Mouse (Mus musculus) embryonic facial prominence, embryonic 13.5 days (tissue): Measurements from ENCODE around the gene Ceacam15. TPM values are rescaled to one million over a fixed set of nuclear protein-coding genes. Genes with fewer than 3 reads are reported as not detected.

Source experiments
- ATAC-seq: fragments of 200-750 bp; cut with Nextera tagmentation; 2 replicates; pipeline ENCODE4 v1.8.0; 2017; ENCODE audit warnings: low read depth; ENCODE audit not compliant: insufficient number of reproducible peaks, insufficient read depth, low FRiP score, low TSS enrichment
- H3K27ac ChIP-seq: fragments of 300-500 bp; sonication (generic); 2 replicates; pipeline ENCODE4 v1.5.1; 2015; ENCODE audit warnings: moderate library complexity, mild to moderate bottlenecking, inconsistent platforms
- H3K27me3 ChIP-seq: fragments of 300-500 bp; sonication (generic); 2 replicates; pipeline ENCODE4 v1.6.1; 2015; ENCODE audit warnings: mild to moderate bottlenecking, inconsistent platforms
- H3K36me3 ChIP-seq: fragments of 300-500 bp; sonication (generic); 2 replicates; pipeline ENCODE4 v1.6.1; 2015; ENCODE audit warnings: mild to moderate bottlenecking, inconsistent platforms
- H3K4me1 ChIP-seq: fragments of 300-500 bp; sonication (generic); 2 replicates; pipeline ENCODE4 v1.6.1; 2015; ENCODE audit warnings: inconsistent platforms
- H3K4me2 ChIP-seq: fragments of 300-500 bp; sonication (generic); 2 replicates; pipeline ENCODE4 v1.6.1; 2015; ENCODE audit warnings: moderate library complexity, mild to moderate bottlenecking, inconsistent platforms
- H3K4me3 ChIP-seq: fragments of 300-500 bp; sonication (generic); 2 replicates; pipeline ENCODE4 v1.5.1; 2015; ENCODE audit warnings: mild to moderate bottlenecking, inconsistent platforms
- H3K9ac ChIP-seq: fragments of 300-500 bp; sonication (generic); 2 replicates; pipeline ENCODE4 v1.6.1; 2015; ENCODE audit warnings: mild to moderate bottlenecking, inconsistent platforms
- H3K9me3 ChIP-seq: fragments of 300-500 bp; sonication (generic); 2 replicates; pipeline ENCODE4 v1.6.1; 2016; ENCODE audit warnings: inconsistent platforms
- WGBS: fragments of 180-500 bp; shearing (Covaris S2); methylation state at CpG from one replicate; pipeline ENCODE4 v1.1.7; 2015; ENCODE audit warnings: mixed read lengths; 5-methylcytosine and 5-hydroxymethylcytosine counted together
- polyA plus RNA-seq: library from polyadenylated mRNA; unstranded; fragments of >200 nt; fragmentation: Nextera tagmentation; extraction: Ambion mirVana; gene quantifications from 2 replicates; pipeline ENCODE4 v1.2.1, GENCODE M21; 2015

Ceacam15 gene
- polyA plus RNA-seq, 1 experiment from 2014 or later: not detected

GRCm38 (mm10) chr7:16628096-16628771 is 47.3 kb downstream of the Ceacam15 start:
- H3K4me3 ChIP-seq: no peak overlapping the region
- ATAC-seq: peak; percentile 76
- no peaks in the 10 kb centered on the region for H3K4me1 ChIP-seq
- H3K27me3 ChIP-seq: no peaks in the 10 kb centered on the region
- H3K36me3 ChIP-seq: no peaks in the 10 kb centered on the region
- H3K9me3 ChIP-seq: no peaks in the 10 kb centered on the region
- no peak overlapping the region for H3K27ac ChIP-seq
- H3K4me2 ChIP-seq: no peak overlapping the region
- H3K9ac ChIP-seq: no peak overlapping the region
- WGBS: 33% methylated on average over 12 of the region's 12 CpGs

- no peaks in the 10 kb centered on the region for H3K27me3 ChIP-seq
- H3K9me3 ChIP-seq: no peaks in the 10 kb centered on the region
- no peak overlapping the region for H3K9ac ChIP-seq
- no peaks in the 10 kb centered on the region for H3K36me3 ChIP-seq
- ATAC-seq: no peak
- H3K4me3 ChIP-seq: no peak overlapping the region
- no peak overlapping the region for H3K4me2 ChIP-seq
- peaks cover 3% of the 10 kb centered on the region; the same call in 1 of the 2 replicates for H3K4me1 ChIP-seq
- H3K27ac ChIP-seq: no peak overlapping the region
Measured at GRCm38 (mm10) chr7:16623687-16624086, 51.8 kb downstream of the Ceacam15 start.

- H3K9me3 ChIP-seq: no peaks in the 10 kb centered on the region
- peaks cover 9% of the 10 kb centered on the region; the same call in 1 of the 2 replicates for H3K4me1 ChIP-seq
- no peak overlapping the region for H3K4me2 ChIP-seq
- H3K27me3 ChIP-seq: no peaks in the 10 kb centered on the region
- H3K27ac ChIP-seq: no peak overlapping the region
- no peaks in the 10 kb centered on the region for H3K36me3 ChIP-seq
- H3K4me3 ChIP-seq: no peak overlapping the region
- H3K9ac ChIP-seq: no peak overlapping the region
- ATAC-seq: no peak
- WGBS: 43% methylated on average over 4 of the region's 4 CpGs
Measured at GRCm38 (mm10) chr7:16623131-16623530, 52.4 kb downstream of the Ceacam15 start.

Other genes starting within 250 kb of the Ceacam15 start
- gene Tmem160, start 222.9 kb downstream of the Ceacam15 start, polyA plus RNA-seq: 46.6 and 52.1 TPM in 2 replicates
- gene Npas1, start 198.0 kb downstream of the Ceacam15 start, polyA plus RNA-seq: 0.42 and 0.61 TPM in 2 replicates
- gene Arhgap35, start 60.7 kb downstream of the Ceacam15 start, polyA plus RNA-seq: 23.6 and 24.4 TPM in 2 replicates
- gene Ceacam9, start 46.2 kb upstream of the Ceacam15 start, polyA plus RNA-seq: not detected in 2 replicates
- 272 and 278 TPM in 2 replicates for gene Ap2s1, start 62.7 kb upstream of the Ceacam15 start, polyA plus RNA-seq
- 28.2 and 29.1 TPM in 2 replicates for gene Slc1a5, start 105.6 kb upstream of the Ceacam15 start, polyA plus RNA-seq
- gene Strn4, start 140.2 kb upstream of the Ceacam15 start, polyA plus RNA-seq: 122 and 124 TPM in 2 replicates
- 26.8 and 30.5 TPM in 2 replicates for gene Fkrp, start 141.0 kb upstream of the Ceacam15 start, polyA plus RNA-seq
- 20.5 and 20.8 TPM in 2 replicates for gene Prkd2, start 167.2 kb upstream of the Ceacam15 start, polyA plus RNA-seq
- 4.9 TPM in 2 replicates for gene Dact3, start 199.6 kb upstream of the Ceacam15 start, polyA plus RNA-seq
- 19.9 and 32.0 TPM in 2 replicates for gene Gng8, start 216.1 kb upstream of the Ceacam15 start, polyA plus RNA-seq
- 1.2 TPM in 2 replicates for gene Ptgir, start 230.8 kb upstream of the Ceacam15 start, polyA plus RNA-seq
- gene Calm3, start 248.4 kb upstream of the Ceacam15 start, polyA plus RNA-seq: 104 and 111 TPM in 2 replicates